Mouse (Mus musculus): ENCODE measurements around the gene Reg3a.
A peak's percentile ranks its signal among the peaks of the same experiment; 100 is the strongest.
"Not testable (repeated sequence)": the region's sequence is repeated elsewhere in the genome, so short reads cannot be mapped to it uniquely, and the experiment has no call there.

The Reg3a gene

DNA sequence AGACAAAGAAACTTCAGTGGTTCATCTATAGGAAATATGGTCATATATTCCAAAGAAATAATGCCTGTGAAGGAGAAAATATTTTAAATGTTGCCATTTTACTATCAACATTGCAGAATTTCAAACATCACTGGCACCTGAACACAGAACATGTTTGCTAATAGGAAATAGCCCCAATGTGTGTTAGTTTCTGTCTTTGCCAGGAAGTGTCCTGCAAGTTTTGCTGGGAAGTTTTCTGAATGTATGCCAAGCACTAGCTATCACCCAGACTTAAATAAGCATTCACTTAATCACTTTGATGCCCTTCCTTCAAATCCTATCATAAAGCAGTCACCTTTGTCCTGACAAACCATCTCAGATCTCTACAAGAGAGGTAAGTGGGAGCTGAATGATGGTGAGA is at the start of gene Reg3a:
Gene Reg3a, plus strand, starts transcription at position 301 of the 400 bp plus-strand sequence.
- DNase-seq (ENCODE audit: low read depth, low spot score), result no peak

GRCm38 (mm10) chr6:78331919-78332569 is 48.5 kb upstream of the Reg3a start:
- DNase-seq (ENCODE audit: low read depth, low spot score), result peak; percentile 33

DNA sequence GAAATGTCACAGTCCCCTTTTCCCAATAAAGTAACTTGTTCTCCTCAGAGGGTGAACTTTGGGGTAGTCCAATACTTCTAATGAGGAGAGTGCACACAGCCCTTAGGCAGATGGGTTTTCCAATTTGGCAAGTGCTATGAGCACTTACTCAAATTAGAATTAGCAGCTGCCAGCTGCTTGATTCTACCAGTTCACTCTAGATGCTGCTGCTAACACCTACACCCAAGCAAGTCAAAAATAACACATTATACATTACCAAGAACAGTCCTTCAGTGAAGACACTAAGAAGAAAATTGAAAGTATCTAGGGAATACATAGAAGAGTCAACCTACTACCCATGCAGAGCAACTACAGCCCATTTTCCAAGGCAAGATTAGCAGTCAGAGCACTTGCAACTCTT is 40.2 kb upstream of the Reg3a start:
- no peak for DNase-seq (ENCODE audit: low read depth, low spot score)

GRCm38 (mm10) chr6:78341689-78342088 is 38.8 kb upstream of the Reg3a start:
- DNase-seq (ENCODE audit: low read depth, low spot score), result no peak

- no peak for DNase-seq (ENCODE audit: low read depth, low spot score)
Measured at GRCm38 (mm10) chr6:78361971-78362563, 18.4 kb upstream of the Reg3a start.

- DNase-seq (ENCODE audit: low read depth, low spot score), result no peak
Measured at GRCm38 (mm10) chr6:78370357-78370756, 10.2 kb upstream of the Reg3a start, which contains the start of gene Reg3b. Gene Reg3b, plus strand, starts transcription at chr6:78370657.

GRCm38 (mm10) chr6:78378765-78379164 is 1.7 kb upstream of the Reg3a start, which contains the start of gene Reg3d:
Gene Reg3d, minus strand, starts transcription at chr6:78378865.
- no peak for DNase-seq (ENCODE audit: low read depth, low spot score)

DNA sequence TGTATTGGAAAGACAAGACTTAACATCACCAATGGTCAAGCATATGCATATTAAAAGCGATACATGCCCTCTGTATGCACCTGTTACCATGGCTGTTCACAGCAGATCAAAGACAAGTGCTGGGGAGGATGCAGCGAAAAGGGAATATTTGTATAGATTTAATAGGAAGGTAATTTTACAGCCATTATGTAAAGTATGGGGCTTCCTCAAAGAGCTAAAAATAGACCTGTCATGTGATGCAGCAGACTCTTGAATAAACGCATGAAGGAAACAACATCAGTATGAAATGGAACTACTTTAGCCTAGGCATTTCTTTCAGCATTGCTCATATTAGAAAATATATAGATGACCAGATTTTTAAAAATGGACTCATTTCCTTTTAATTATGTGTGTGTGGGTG is 5.1 kb downstream of the Reg3a start:
- DNase-seq (ENCODE audit: low read depth, low spot score), result no peak

- not testable (repeated sequence) for DNase-seq (ENCODE audit: low read depth, low spot score)
Measured at GRCm38 (mm10) chr6:78395323-78395722, 14.8 kb downstream of the Reg3a start, which contains the start of gene Reg2. Gene Reg2, plus strand, starts transcription at chr6:78395623.

GRCm38 (mm10) chr6:78422411-78422810 is 41.9 kb downstream of the Reg3a start, which contains the start of gene Reg1:
Gene Reg1, plus strand, starts transcription at chr6:78422711.
- DNase-seq (ENCODE audit: low read depth, low spot score), result not testable (repeated sequence)

GRCm38 (mm10) chr6:78425497-78425896 is 45.0 kb downstream of the Reg3a start:
- DNase-seq (ENCODE audit: low read depth, low spot score), result no peak
